Mouse (Mus musculus) heart, adult 18-20 months (tissue): Measurements from ENCODE around the gene Utp18. TPM values are rescaled to one million over a fixed set of nuclear protein-coding genes. Genes with fewer than 3 reads are reported as not detected.
A peak's percentile ranks its signal among the peaks of the same experiment; 100 is the strongest.

Experiments used
- DNase-seq, 2 experiments: peaks; one replicate each; pipeline ENCODE4 v3.0.0; 2021 to 2022; ENCODE audit warnings: mixed read lengths in 1 of 2
- total RNA-seq, 2 experiments: library from RNA; stranded (reverse); gene quantifications; 2 replicates each; pipeline ENCODE4 v1.2.3; 2021

Gene Utp18
- total RNA-seq, 2 experiments from 2014 or later, result 9.4 to 10.5 TPM

GRCm38 (mm10) chr11:93829327-93829679 is 56.3 kb downstream of the Utp18 start:
- DNase-seq, result no peak

DNA sequence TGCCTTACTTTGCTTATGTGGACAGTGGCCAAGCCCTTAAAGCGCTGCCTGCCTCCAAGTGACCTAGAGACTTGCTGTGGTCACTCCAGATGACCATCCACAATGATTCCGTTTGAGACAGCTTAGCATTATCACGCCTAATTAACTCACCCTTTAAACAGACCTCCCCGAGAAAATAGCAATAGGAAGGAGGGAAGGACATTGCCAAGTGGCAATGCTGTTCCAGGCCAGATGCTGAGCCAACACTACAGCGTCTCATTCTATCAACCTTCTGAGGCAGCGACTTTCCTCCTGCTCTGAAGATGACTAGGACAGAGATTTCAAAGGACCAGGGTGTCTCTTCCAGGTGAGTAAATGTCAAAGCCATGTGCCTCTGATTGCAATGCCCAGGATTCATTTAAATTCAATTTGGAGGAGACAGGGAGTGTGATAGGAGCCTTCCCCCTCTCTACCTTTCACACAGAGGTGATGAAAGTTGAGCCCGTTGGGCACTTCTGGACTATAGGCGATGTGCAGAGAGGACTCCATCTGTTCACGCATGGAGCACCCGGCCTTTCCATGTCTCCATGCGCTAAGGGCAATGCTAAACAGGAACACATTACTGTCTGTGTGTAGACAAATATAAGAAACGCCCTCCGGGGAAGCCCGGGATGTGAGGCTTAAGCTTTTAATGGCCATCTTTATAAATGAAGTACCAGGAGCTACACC is 56.8 kb downstream of the Utp18 start:
- DNase-seq, result no peak

- DNase-seq, result no peak
Observed at GRCm38 (mm10) chr11:93822261-93822660, 63.3 kb downstream of the Utp18 start.

DNA sequence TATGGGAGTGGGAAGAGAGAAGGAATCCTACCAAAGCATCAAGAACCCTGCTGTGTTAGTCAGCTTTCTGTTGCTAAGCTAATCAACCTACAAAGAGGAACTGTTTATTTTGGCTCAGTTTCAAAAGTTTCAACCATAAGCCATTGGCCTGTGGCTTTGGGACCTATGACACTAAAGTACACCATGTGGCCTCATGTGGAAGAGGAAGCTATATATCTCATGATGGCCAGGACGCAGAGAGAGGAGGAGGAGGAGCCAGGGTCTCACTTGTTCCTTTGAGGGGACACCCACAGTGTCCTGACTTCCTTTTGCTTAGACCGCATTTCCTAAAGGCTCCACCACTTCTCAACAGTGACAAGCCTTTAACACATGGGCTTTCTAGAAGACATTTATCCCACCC is 64.0 kb downstream of the Utp18 start:
- DNase-seq, result peak; percentile 12 to 23

GRCm38 (mm10) chr11:93817966-93818738 is 67.4 kb downstream of the Utp18 start:
- DNase-seq, result no peak

GRCm38 (mm10) chr11:93812955-93813354 is 72.6 kb downstream of the Utp18 start:
- no peak for DNase-seq

DNA sequence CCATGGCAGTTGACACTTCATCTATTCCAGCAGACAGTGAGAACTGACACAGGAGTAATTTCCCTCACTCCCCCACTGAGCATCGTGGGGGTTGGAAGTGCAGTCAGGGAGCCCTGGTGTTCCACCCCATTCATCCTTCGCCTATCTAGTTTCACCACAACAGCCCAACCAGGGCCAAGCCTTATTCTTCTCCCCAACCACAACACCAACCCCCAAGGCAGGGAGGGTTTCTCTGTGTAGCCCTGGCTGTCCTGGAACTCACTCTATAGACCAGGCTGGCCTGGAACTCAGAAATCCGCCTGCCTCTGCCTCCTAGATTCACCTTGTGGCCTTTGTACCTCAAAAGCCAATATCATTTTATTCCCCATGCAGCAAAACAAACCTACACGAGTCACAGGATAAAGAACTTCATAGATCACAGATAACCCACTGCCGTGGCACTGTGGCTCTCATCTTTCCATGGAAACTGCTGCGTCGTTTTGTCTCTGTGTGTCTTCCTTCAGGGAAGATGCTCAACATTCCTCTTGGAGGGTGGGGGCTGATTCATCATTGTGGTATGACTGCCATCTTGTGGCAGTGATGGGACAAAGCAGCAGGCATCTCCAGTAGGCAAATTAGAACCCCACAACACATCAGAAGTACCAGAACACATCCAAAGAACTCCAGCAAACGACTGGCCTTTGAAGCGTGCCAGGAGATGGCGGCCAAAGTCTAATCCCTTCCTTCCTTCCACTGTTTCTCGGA is 73.3 kb downstream of the Utp18 start:
- DNase-seq, result peak; percentile 17 to 45

Other genes starting within 250 kb of the Utp18 start
- 10 to 100 TPM; 10.6 to 11.9 TPM for gene Mbtd1, start 86 bp upstream of the Utp18 start, total RNA-seq
- 1,000 to 10,000 TPM; 1,028 to 1,153 TPM for gene Nme2, start 70.5 kb upstream of the Utp18 start, total RNA-seq
- gene Gm20390, start 82.5 kb upstream of the Utp18 start, total RNA-seq, result 10 to 100 TPM in 1 of 2 experiments, 1 to 10 TPM in 1; 8.9 to 27.6 TPM
- 10 to 100 TPM; 13.4 to 15.6 TPM for gene Nme1, start 82.8 kb upstream of the Utp18 start, total RNA-seq
- 100 to 1,000 TPM; 137 to 139 TPM for gene Spag9, start 110.3 kb upstream of the Utp18 start, total RNA-seq